Mouse (Mus musculus) cortical plate, adult 2 months (tissue): ENCODE measurements around the gene Stat2. TPM values are rescaled to one million over a fixed set of nuclear protein-coding genes. Genes with fewer than 3 reads are reported as not detected.
A peak's percentile ranks its signal among the peaks of the same experiment; 100 is the strongest.
"Not testable (repeated sequence)": the region's sequence is repeated elsewhere in the genome, so short reads cannot be mapped to it uniquely, and the experiment has no call there.

Source experiments
- H3K27ac ChIP-seq: fragments of 200-500 bp; 2 replicates; pipeline ENCODE4 v1.5.1; 2012; ENCODE audit warnings: low read length, control low read depth, inconsistent platforms; ENCODE audit not compliant: insufficient read depth
- H3K4me1 ChIP-seq: fragments of 200-500 bp; 2 replicates; pipeline ENCODE4 v1.6.1; 2011; ENCODE audit warnings: low read length; ENCODE audit not compliant: control insufficient read depth, insufficient read depth
- H3K4me3 ChIP-seq: fragments of 200-500 bp; 2 replicates; pipeline ENCODE4 v1.5.1; 2011; ENCODE audit warnings: mild to moderate bottlenecking, low read length, control low read depth; ENCODE audit not compliant: insufficient read depth
- CTCF ChIP-seq: fragments of 200-500 bp; IDR thresholded peaks from 2 replicates; pipeline ENCODE4 v1.5.1; 2011; ENCODE audit warnings: mild to moderate bottlenecking, control low read depth, low read length; ENCODE audit not compliant: insufficient read depth; ENCODE audit errors: extremely low read depth
- POLR2A ChIP-seq: fragments of 200-500 bp; IDR thresholded peaks from 2 replicates; pipeline ENCODE4 v1.6.1; 2011; ENCODE audit warnings: mild to moderate bottlenecking, low read length, control low read depth; ENCODE audit not compliant: insufficient read depth; ENCODE audit errors: extremely low read depth
- polyA plus RNA-seq: library from polyadenylated mRNA; depleted of rRNA; stranded (reverse); fragments of >200 nt; gene quantifications from 2 replicates; pipeline ENCODE4 v1.2.3, GENCODE M21; 2012

The Stat2 gene
- polyA plus RNA-seq, 1 experiment, result 33.5 TPM

- H3K4me1 ChIP-seq, result no peaks in the 10 kb centered on the region
- H3K27ac ChIP-seq, result no peak overlapping the region
- no peak for TF ChIP-seq POLR2A
- no peak for TF ChIP-seq CTCF
- H3K4me3 ChIP-seq, result no peak overlapping the region
Measured at GRCm38 (mm10) chr10:128315578-128315977, 45.2 kb downstream of the Stat2 start.

GRCm38 (mm10) chr10:128321641-128322040 lies 51.3 kb downstream of the Stat2 start:
- Histone ChIP-seq H3K4me3 (peak overlapping the region; percentile 82), H3K4me1 (peaks cover 6% of the 10 kb centered on the region), H3K27ac (no peak overlapping the region)
- no peak for TF ChIP-seq POLR2A

- TF ChIP-seq POLR2A (peak; percentile 79), CTCF (no peak)
- H3K4me3 ChIP-seq, result peak within 1 kb of the TSS; percentile 82
- peak within 1 kb of the TSS; percentile 10 for H3K27ac ChIP-seq
- peaks cover 6% of the 10 kb centered on the region for H3K4me1 ChIP-seq
Measured at GRCm38 (mm10) chr10:128322141-128323108, 52.1 kb downstream of the Stat2 start, which contains the start of gene Cnpy2. Cnpy2 (plus strand) TSS chr10:128322459.

GRCm38 (mm10) chr10:128323516-128323915 lies 53.2 kb downstream of the Stat2 start:
- peak overlapping the region; percentile 82 for H3K4me3 ChIP-seq
- TF ChIP-seq POLR2A, result no peak
- TF ChIP-seq CTCF, result no peak
- no peak overlapping the region for H3K27ac ChIP-seq
- peaks cover 6% of the 10 kb centered on the region for H3K4me1 ChIP-seq

GRCm38 (mm10) chr10:128326825-128327224 lies 56.5 kb downstream of the Stat2 start:
- H3K4me3 ChIP-seq, result no peak overlapping the region
- TF ChIP-seq POLR2A (no peak), CTCF (no peak)
- peaks cover 4% of the 10 kb centered on the region for H3K4me1 ChIP-seq
- H3K27ac ChIP-seq, result no peak overlapping the region

GRCm38 (mm10) chr10:128327610-128328009 lies 57.3 kb downstream of the Stat2 start:
- no peak overlapping the region for H3K4me3 ChIP-seq
- TF ChIP-seq CTCF (0 out of 2 replicates have a peak, but pooled peaks have one; percentile 4), POLR2A (no peak)
- H3K4me1 ChIP-seq, result peaks cover 4% of the 10 kb centered on the region
- H3K27ac ChIP-seq, result no peak overlapping the region

GRCm38 (mm10) chr10:128332358-128333249 lies 62.2 kb downstream of the Stat2 start:
- H3K4me1 ChIP-seq, H3K27ac ChIP-seq, H3K4me3 ChIP-seq: not testable (repeated sequence)

GRCm38 (mm10) chr10:128335582-128335981 lies 65.2 kb downstream of the Stat2 start:
- Histone ChIP-seq H3K27ac (no peak overlapping the region), H3K4me1 (peaks cover 4% of the 10 kb centered on the region; the same call in 1 of the 2 replicates), H3K4me3 (no peak overlapping the region)
- TF ChIP-seq POLR2A (no peak), CTCF (peak; percentile 72)

- TF ChIP-seq POLR2A (no peak), CTCF (no peak)
- Histone ChIP-seq H3K27ac (no peak overlapping the region), H3K4me1 (peaks cover 4% of the 10 kb centered on the region; the same call in 1 of the 2 replicates)
Measured at GRCm38 (mm10) chr10:128336195-128336594, 65.8 kb downstream of the Stat2 start.

More at GRCm38 (mm10) chr10:128336195-128336594, 65.8 kb downstream of the Stat2 start:
- H3K4me3 ChIP-seq, result no peak overlapping the region
